Mouse (Mus musculus): ENCODE results near the gene Dram1. TPM values are rescaled to one million over a fixed set of nuclear protein-coding genes. Genes with fewer than 3 reads are reported as not detected.

Gene Dram1
- polyA plus RNA-seq, 1 experiment from 2014 or later, result 0.49 TPM

DNA sequence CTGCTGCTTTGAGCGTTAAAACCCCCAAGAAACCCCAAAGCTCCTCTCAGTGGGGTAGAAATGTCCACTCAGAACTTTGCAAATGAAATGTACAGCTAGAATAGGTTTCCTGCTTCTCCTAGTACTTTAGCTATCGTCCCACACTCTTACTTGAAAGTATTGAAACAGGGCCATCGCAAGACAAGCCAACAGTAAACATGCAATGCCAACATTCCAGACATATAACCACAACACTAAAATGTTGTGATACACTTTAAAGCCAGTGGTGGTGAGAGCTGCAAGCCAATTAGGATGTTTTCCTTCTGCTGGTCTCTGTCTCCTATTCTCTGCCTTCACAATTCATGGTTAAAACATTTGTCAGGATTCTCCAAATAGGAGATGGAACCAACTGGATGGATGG is 97.2 kb downstream of the Dram1 start:
- Histone ChIP-seq H3K27me3 (no peaks in the 10 kb centered on the region), H3K4me2 (no peak overlapping the region), H3K4me3 (replicated peaks) (no peak overlapping the region), H3K9ac (replicated peaks) (no peak overlapping the region), H3K9me3 (no peaks in the 10 kb centered on the region), H3K36me3 (no peaks in the 10 kb centered on the region), H3K27ac (no peak overlapping the region), H3K4me1 (replicated peaks) (0 out of 2 replicates have a peak, but pooled peaks cover 3% of the 10 kb centered on the region)
- ATAC-seq (ENCODE audit: insufficient number of reproducible peaks, insufficient read depth, low FRiP score, low TSS enrichment, low read depth), result no peak
- WGBS, result 87% methylated on average over 3 of the region's 3 CpGs

DNA sequence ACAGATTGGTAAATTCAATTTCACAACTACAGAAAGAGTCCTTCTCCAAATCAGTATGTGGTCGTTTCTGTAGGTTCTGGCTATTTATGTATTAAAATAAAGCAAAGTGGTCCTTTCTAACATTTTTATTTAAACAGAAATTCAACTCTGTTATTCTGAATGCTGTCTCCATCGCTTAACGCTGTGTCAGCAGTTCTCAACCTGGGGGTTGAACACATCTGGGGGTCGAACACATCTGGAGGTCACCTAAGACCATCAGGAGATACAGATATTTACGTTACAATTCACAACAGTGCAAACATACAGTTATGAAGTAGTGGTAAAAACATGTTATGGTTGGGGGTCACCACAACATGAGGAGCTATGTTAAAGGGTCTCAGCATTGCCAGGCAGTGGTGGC is 104.8 kb downstream of the Dram1 start:
- no peak overlapping the region for H3K27ac ChIP-seq
- 81% methylated on average over 5 of the region's 5 CpGs for WGBS
- H3K36me3 ChIP-seq, result no peaks in the 10 kb centered on the region
- no peak overlapping the region for H3K4me3 ChIP-seq (replicated peaks)
- H3K27me3 ChIP-seq, result no peaks in the 10 kb centered on the region
- no peaks in the 10 kb centered on the region for H3K9me3 ChIP-seq
- no peak for ATAC-seq (ENCODE audit: insufficient number of reproducible peaks, insufficient read depth, low FRiP score, low TSS enrichment, low read depth)
- H3K9ac ChIP-seq (replicated peaks), result no peak overlapping the region
- no peak overlapping the region for H3K4me2 ChIP-seq
- H3K4me1 ChIP-seq (replicated peaks), result no peaks in the 10 kb centered on the region

Other genes with a start within 250 kb of the Dram1 start
- gene Parpbp, start 232.1 kb downstream of the Dram1 start, polyA plus RNA-seq (2016; fragmentation: Nextera tagmentation; extraction: Ambion mirVana), result 13.4 and 15.2 TPM in 2 replicates
- gene Nup37, start 232.1 kb downstream of the Dram1 start, polyA plus RNA-seq (2016; fragmentation: Nextera tagmentation; extraction: Ambion mirVana), result 94.2 and 96.8 TPM in 2 replicates
- 48.7 and 50.5 TPM in 2 replicates for gene Washc3, start 178.0 kb downstream of the Dram1 start, polyA plus RNA-seq (2016; fragmentation: Nextera tagmentation; extraction: Ambion mirVana)
- gene Gnptab, start 52 bp upstream of the Dram1 start, polyA plus RNA-seq (2016; fragmentation: Nextera tagmentation; extraction: Ambion mirVana), result 8.0 and 10.7 TPM in 2 replicates
- gene Sycp3, start 80.5 kb upstream of the Dram1 start, polyA plus RNA-seq (2016; fragmentation: Nextera tagmentation; extraction: Ambion mirVana), result 0.39 TPM in 1 of 2 replicates, not detected in the other
- gene Chpt1, start 125.0 kb upstream of the Dram1 start, polyA plus RNA-seq (2016; fragmentation: Nextera tagmentation; extraction: Ambion mirVana), result 26.9 and 34.9 TPM in 2 replicates
- 18.6 and 19.4 TPM in 2 replicates for gene Mybpc1, start 226.1 kb upstream of the Dram1 start, polyA plus RNA-seq (2016; fragmentation: Nextera tagmentation; extraction: Ambion mirVana)

Measured in limb, embryonic 12.5 days (tissue).